Mouse (Mus musculus) liver, embryonic 14.5 days (tissue): Measurements from ENCODE around the gene Zfp354a.
"Not testable (repeated sequence)": the region's sequence is repeated elsewhere in the genome, so short reads cannot be mapped to it uniquely, and the experiment has no call there.

ENCODE experiments used
- CTCF ChIP-seq: IDR thresholded peaks from 2 replicates; pipeline ENCODE4 v1.5.1; 2016; ENCODE audit warnings: antibody characterized with exemption, low read depth, control low read depth
- EP300 ChIP-seq: IDR thresholded peaks from 2 replicates; pipeline ENCODE4 v1.6.1; 2016; ENCODE audit warnings: antibody characterized with exemption, low read depth

GRCm38 (mm10) chr11:51026811-51027210, 32.2 kb upstream of the Zfp354a start:
- TF ChIP-seq EP300, CTCF: not testable (repeated sequence)
